Mouse (Mus musculus): ENCODE results near the gene Vmac. TPM values are rescaled to one million over a fixed set of nuclear protein-coding genes. Genes with fewer than 3 reads are reported as not detected.

Vmac gene
- polyA plus RNA-seq, 1 experiment: 6.5 TPM

DNA sequence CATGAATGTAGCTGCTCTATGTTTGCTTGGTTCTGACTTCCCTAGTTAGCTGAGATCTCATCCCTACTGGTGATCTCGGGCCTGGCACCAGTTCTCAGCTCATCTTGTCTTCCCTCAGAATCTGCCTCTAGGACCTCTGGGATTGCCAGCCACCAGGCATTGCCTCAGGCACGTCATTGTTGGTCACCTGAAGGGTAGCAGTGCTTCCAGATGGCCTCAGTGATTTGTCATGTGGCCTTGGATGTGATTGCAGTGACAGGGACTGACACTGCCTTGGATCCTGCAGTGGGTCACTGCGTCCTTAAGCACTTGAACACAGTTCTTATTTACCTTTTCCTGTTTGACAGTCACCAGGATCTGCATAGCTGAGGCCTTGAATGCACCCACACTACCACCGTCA, 36.0 kb downstream of the Vmac start:
- Histone ChIP-seq H3K4me3 (no peak overlapping the region), H3ac (ENCODE audit: control insufficient read depth, insufficient read length) (no peak overlapping the region), H3K27me3 (ENCODE audit: control insufficient read depth, insufficient read depth, insufficient read length) (no peaks in the 10 kb centered on the region), H3K36me3 (ENCODE audit: control insufficient read depth, insufficient read depth) (peaks cover 11% of the 10 kb centered on the region), H3K4me2 (ENCODE audit: low read depth) (no peak overlapping the region), H3K79me2 (ENCODE audit: control insufficient read depth, insufficient read depth) (peaks cover 89% of the 10 kb centered on the region)
- TF ChIP-seq E2F4 (IDR thresholded peaks at IDR 0.05; ENCODE audit: insufficient read depth) (no peak), POLR2A (IDR thresholded peaks at IDR 0.05; ENCODE audit: insufficient read length, low read depth) (no peak), MYOD1 (IDR thresholded peaks at IDR 0.05; ENCODE audit: control insufficient read depth in 1 of 3, insufficient read length in 2 of 3, low read depth in 2 of 3) (no peak), MYOG (IDR thresholded peaks at IDR 0.05; ENCODE audit: control insufficient read depth in 1 of 3, insufficient read depth in 1 of 3, insufficient read length in 2 of 3, low read depth in 2 of 3) (no peak), REST (IDR thresholded peaks at IDR 0.05; ENCODE audit: insufficient read depth, insufficient read length) (no peak), POLR2AphosphoS2 (IDR thresholded peaks at IDR 0.05; ENCODE audit: insufficient read length, low read depth) (no peak), USF1 (IDR thresholded peaks at IDR 0.05; ENCODE audit: low read depth) (no peak), TCF3 (IDR thresholded peaks at IDR 0.05; ENCODE audit: insufficient read length, low read depth) (no peak), CEBPB (IDR thresholded peaks at IDR 0.05; ENCODE audit: insufficient read depth, poor library complexity, severe bottlenecking) (no peak), MAX (IDR thresholded peaks at IDR 0.05; ENCODE audit: low read depth) (no peak)

DNA sequence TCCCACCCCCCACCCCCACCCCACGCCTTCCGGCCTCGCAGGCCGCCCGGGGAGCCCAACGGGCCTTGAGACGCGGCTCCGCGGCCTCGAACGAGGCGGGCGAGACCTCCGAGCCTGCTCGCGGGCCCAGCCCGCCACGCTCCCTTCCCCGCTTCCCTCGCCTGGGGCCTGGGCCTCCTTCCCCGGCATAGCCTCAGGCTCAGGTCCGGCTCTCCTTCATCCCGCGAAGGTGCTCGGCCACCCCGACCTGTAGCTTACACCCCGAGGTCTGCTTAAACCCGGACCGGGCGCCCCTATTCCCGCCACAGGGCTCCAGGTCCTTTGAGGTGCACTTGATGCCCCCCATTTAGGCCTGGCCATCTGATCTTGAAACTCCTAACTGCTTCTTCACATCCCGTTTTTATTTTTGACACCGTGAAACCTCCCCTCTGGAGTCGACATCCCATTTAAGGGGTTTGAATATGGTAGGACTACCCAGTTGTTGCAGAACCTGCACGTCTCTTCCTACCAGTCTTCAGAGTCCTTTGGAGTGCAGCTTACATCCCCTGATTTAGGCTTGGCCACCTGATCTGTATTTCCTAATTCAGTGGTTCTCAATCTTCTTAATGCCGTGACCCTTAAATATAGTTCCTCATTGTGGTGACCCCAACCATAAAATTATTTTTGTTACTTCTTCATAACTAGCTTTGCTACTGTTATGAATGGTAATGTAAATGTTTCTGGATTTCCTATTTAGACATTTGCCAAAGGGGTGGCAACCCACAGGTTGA, 44.0 kb downstream of the Vmac start:
- TF ChIP-seq MYOD1 (IDR thresholded peaks at IDR 0.05; ENCODE audit: control insufficient read depth in 1 of 3, insufficient read length in 2 of 3, low read depth in 2 of 3): no peak
- TF ChIP-seq TCF3 (IDR thresholded peaks at IDR 0.05; ENCODE audit: insufficient read length, low read depth): no peak
- TF ChIP-seq POLR2AphosphoS2 (IDR thresholded peaks at IDR 0.05; ENCODE audit: insufficient read length, low read depth): no peak
- TF ChIP-seq SRF (IDR thresholded peaks at IDR 0.05; ENCODE audit: control insufficient read depth, insufficient read length, low read depth): no peak
- no peak for TF ChIP-seq USF1 (IDR thresholded peaks at IDR 0.05; ENCODE audit: low read depth)
- no peak for TF ChIP-seq TCF12 (IDR thresholded peaks at IDR 0.05; ENCODE audit: insufficient read depth, poor library complexity, severe bottlenecking)
- no peak for TF ChIP-seq CEBPB (IDR thresholded peaks at IDR 0.05; ENCODE audit: insufficient read depth, poor library complexity, severe bottlenecking)
- TF ChIP-seq MAX (IDR thresholded peaks at IDR 0.05; ENCODE audit: low read depth): no peak
- TF ChIP-seq MYOG (IDR thresholded peaks at IDR 0.05; ENCODE audit: control insufficient read depth in 1 of 3, insufficient read depth in 1 of 3, insufficient read length in 2 of 3, low read depth in 2 of 3): no peak
- no peak for TF ChIP-seq POLR2A (IDR thresholded peaks at IDR 0.05; ENCODE audit: insufficient read length, low read depth)
- no peak for TF ChIP-seq E2F4 (IDR thresholded peaks at IDR 0.05; ENCODE audit: insufficient read depth)
- H3K4me2 ChIP-seq (ENCODE audit: low read depth): peak overlapping the region; percentile 97
- H3K36me3 ChIP-seq (ENCODE audit: control insufficient read depth, insufficient read depth): peaks cover 9% of the 10 kb centered on the region
- H3K27me3 ChIP-seq (ENCODE audit: control insufficient read depth, insufficient read depth, insufficient read length): no peaks in the 10 kb centered on the region
- peak overlapping the region; percentile 68 for H3K4me3 ChIP-seq
- peak overlapping the region; percentile 87 for H3ac ChIP-seq (ENCODE audit: control insufficient read depth, insufficient read length)
- peaks cover 55% of the 10 kb centered on the region for H3K79me2 ChIP-seq (ENCODE audit: control insufficient read depth, insufficient read depth)

DNA sequence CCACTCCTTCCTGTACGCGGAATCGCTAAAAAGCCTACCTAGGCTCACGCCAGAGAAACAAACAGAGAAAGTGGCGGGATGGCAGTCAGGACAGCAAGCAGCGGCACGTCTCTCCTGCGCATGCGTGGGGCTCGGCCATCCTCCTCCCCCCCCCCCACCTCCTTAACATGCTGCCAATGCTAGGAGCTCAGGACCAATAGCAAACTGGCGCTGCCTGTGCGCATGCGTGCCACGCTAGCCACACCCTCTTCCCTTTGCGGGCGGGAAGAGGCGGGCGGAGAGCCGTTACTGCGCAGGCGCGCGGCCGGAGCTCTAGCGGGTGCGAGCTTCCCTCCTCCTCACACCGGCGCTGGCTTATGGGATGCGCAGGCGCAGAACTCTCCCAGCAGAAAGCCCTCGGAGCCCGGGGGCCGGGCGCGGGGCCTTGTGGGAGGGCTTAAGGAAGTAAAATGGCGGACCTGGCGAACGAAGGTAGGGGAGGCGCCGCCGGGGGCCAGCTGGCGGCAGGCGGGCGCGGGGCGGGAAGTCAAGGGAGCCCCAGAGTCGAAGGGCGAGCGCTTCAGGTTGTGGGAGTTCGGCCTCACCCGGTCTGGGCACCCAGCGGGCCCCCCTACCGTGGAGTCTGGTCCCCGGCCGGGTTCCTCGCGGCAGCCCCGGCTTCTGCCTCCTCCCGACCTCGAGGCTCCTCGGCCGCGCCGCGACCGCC, 44.7 kb downstream of the Vmac start, which contains the start of gene Ranbp3:
TSS of gene Ranbp3 (plus strand) at position 354 of the 706 bp plus-strand sequence.
- Histone ChIP-seq H3ac (ENCODE audit: control insufficient read depth, insufficient read length) (peak within 1 kb of the TSS; percentile 87), H3K79me2 (ENCODE audit: control insufficient read depth, insufficient read depth) (peaks cover 47% of the 10 kb centered on the region), H3K36me3 (ENCODE audit: control insufficient read depth, insufficient read depth) (peaks cover 9% of the 10 kb centered on the region), H3K4me3 (peak within 1 kb of the TSS; percentile 68), H3K4me2 (ENCODE audit: low read depth) (peak within 1 kb of the TSS; percentile 97), H3K27me3 (ENCODE audit: control insufficient read depth, insufficient read depth, insufficient read length) (no peaks in the 10 kb centered on the region)
- TF ChIP-seq POLR2AphosphoS2 (IDR thresholded peaks at IDR 0.05; ENCODE audit: insufficient read length, low read depth) (peak; percentile 93), CEBPB (IDR thresholded peaks at IDR 0.05; ENCODE audit: insufficient read depth, poor library complexity, severe bottlenecking) (no peak), E2F4 (IDR thresholded peaks at IDR 0.05; ENCODE audit: insufficient read depth) (peak; percentile 56), SRF (IDR thresholded peaks at IDR 0.05; ENCODE audit: control insufficient read depth, insufficient read length, low read depth) (peak; percentile 73), MYOG (IDR thresholded peaks at IDR 0.05; ENCODE audit: control insufficient read depth in 1 of 3, insufficient read depth in 1 of 3, insufficient read length in 2 of 3, low read depth in 2 of 3) (no peak), POLR2A (IDR thresholded peaks at IDR 0.05; ENCODE audit: insufficient read length, low read depth) (peak; percentile 93), USF1 (IDR thresholded peaks at IDR 0.05; ENCODE audit: low read depth) (no peak), MYOD1 (IDR thresholded peaks at IDR 0.05; ENCODE audit: control insufficient read depth in 1 of 3, insufficient read length in 2 of 3, low read depth in 2 of 3) (no peak)

DNA sequence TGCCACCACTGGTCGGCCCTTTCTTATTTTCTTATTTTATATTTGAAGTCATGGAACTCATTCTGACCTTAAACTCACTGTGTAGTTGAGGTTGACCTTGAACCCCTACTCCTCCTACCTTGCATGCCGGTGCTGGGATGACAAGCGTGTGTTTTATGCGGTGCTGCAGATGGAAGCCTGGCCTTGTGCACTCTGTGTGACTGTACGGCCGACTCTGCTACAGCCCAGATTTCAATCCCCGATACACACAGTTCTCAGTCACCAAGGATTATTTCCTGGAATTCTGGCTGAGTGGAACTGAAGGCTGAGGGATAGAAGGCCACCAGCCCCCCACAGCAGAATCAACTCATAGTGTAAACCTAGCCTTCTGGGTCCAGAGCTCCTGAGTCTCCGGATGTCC, 48.1 kb downstream of the Vmac start:
- H3K4me3 ChIP-seq: no peak overlapping the region
- no peaks in the 10 kb centered on the region for H3K27me3 ChIP-seq (ENCODE audit: control insufficient read depth, insufficient read depth, insufficient read length)
- H3ac ChIP-seq (ENCODE audit: control insufficient read depth, insufficient read length): no peak overlapping the region
- H3K4me2 ChIP-seq (ENCODE audit: low read depth): no peak overlapping the region
- H3K36me3 ChIP-seq (ENCODE audit: control insufficient read depth, insufficient read depth): no peaks in the 10 kb centered on the region
- TF ChIP-seq CEBPB (IDR thresholded peaks at IDR 0.05; ENCODE audit: insufficient read depth, poor library complexity, severe bottlenecking) (no peak), E2F4 (IDR thresholded peaks at IDR 0.05; ENCODE audit: insufficient read depth) (no peak), USF1 (IDR thresholded peaks at IDR 0.05; ENCODE audit: low read depth) (no peak), MYOG (IDR thresholded peaks at IDR 0.05; ENCODE audit: control insufficient read depth in 1 of 3, insufficient read depth in 1 of 3, insufficient read length in 2 of 3, low read depth in 2 of 3) (no peak), SRF (IDR thresholded peaks at IDR 0.05; ENCODE audit: control insufficient read depth, insufficient read length, low read depth) (no peak)
- peaks cover 14% of the 10 kb centered on the region for H3K79me2 ChIP-seq (ENCODE audit: control insufficient read depth, insufficient read depth)
